Mouse (Mus musculus) fat pad, adult 2 months (tissue): ENCODE data around the gene Olfr281.
"Not testable (repeated sequence)": the region's sequence is repeated elsewhere in the genome, so short reads cannot be mapped to it uniquely, and the experiment has no call there.

Experiments used
- DNase-seq: peaks from one replicate; pipeline ENCODE4 v3.0.0-alpha.2; 2011; ENCODE audit warnings: low read depth, low spot score; ENCODE audit errors: extremely low read depth

The Olfr281 gene

DNA sequence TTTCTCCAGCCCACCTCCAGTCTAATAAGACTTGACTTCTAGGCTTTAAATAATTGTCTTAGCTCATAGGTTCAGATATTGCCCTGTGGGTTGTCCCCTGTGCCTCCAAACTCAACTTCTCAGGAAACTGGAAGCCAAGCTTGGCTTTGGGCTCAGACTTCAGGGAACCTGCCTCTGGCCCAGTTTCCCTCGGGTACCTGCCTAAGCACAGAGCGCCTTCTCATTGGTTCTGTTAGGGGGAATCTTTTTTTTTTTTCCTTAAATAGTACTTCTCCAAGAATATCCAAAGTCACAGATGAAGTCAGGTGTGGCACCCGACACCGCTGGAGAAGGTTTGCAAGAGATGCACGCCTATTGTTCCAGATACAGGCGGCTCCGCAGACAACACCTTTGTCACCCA lies at the start of gene Olfr281:
Olfr281 (plus strand) TSS at position 301 of the 400 bp plus-strand sequence.
- DNase-seq: no peak

DNA sequence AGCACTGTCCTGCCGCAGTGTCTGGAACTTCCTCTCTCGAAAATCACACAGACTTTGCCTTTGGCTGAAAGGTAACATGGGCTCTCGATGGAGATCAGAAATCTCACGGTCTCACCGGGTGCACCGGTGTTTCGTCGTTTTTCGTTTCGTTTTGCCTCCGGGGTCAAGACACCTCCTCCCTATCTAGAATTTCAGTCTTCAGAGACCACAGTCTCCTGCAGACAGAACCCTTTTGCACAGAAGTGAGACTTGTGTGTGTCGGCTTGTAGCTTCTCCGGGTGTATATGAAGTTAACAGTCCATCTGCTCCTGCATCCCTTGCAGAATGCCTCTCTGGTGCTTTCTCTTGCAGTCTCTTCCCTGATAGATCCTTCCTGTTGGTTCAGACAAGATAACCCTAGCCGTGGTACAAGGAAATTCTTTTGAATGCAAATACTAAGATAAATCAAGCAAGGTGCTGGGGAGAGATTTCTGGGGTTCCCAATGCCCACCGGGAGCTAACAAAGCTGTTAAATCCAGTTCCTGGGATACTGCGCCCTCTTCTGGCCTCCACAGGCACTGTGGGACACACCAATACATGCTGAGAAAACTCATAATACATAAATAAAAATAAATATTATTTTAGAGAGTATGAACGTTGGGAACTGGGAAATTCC lies 43.9 kb upstream of the Olfr281 start:
- no peak for DNase-seq

DNA sequence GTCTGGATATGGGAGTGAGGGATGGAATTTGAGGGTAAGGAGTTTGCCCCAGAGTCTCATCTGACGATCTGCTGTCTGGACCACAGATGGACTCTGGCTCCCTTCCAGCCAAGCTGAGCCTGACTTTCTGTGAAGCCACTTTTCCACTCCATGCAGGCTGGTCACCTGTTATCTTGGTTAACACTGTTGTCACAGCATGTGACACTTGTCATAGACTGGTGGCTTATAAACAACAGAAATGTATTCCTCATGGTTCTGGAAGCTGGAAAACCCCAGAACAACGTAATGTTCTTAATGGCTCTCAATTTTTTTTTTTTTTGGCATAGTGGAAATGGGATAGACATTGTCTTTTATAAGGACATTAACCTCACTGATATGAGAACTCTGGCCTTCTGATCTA lies 42.8 kb upstream of the Olfr281 start:
- no peak for DNase-seq

DNA sequence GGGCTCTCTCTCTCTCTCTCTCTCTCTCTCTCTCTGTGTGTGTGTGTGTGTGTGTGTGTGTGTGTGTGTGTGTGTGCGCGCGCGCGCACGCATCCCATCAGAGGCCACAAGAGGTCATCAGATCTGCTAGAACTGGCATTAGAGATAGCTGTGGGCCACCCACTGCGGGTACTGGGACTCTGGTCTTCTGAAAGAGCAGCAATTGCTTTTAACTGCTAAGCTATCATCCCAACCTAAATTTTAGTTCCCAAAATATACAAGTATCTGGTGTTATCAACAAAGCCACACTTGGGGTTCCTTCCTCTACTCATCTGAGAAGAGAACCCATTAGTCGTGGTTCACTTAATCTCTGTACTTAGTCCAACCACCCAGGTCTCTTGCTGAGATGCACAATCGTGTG lies 42.1 kb upstream of the Olfr281 start:
- DNase-seq: no peak

DNA sequence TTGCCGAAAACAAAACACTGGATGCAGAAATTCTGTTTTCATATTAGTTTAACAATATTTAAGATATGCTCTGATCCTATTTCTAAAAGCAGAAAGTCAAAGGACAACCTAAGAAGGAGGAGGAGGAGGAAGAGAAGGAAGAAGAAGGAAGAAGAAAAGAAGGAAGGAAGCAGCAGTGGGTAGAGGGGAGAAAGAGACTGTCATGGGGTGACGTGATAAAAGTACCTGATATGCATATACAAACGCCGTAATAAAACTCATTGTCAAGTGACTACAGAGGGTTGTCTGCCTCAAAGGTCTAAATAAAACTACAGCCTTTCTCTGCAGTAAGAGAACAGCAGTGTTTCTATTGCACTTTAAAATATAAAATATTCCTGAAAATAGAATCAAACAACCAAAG lies 36.4 kb upstream of the Olfr281 start:
- DNase-seq: no peak

DNA sequence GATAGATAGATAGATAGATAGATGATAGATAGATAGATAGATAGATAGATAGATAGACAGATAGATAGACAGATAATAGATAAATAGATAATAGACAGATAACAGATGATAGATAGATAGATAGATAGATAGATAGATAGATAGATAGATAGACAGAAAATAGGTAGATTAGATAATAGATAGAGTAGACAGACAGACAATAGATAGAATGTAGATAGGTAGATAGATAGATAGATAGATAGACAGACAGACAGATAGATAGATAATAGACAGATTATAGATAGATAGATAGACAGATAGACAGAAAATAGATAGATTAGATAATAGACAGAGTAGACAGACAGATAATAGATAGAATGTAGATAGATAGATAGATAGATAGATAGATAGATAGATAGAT lies 35.6 kb upstream of the Olfr281 start:
- DNase-seq: not testable (repeated sequence)

DNA sequence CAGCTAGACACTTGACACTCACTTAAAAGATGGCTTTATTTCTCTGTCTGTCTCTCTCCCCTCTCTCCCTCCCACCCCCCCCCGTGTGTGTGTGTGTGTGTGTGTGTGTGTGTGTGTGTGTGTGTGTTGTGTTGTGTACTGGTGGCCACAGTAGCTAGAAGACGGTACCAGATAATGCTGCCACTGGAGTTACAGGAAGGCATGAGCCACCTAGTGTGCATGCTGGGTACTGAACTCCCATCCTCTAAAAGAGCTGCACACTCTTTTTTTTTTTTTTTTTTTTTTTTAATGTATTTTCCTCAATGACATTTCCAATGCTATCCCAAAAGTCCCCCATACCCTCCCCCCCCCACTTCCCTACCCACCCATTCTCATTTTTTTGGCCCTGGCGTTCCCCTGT lies 35.1 kb upstream of the Olfr281 start:
- not testable (repeated sequence) for DNase-seq

DNA sequence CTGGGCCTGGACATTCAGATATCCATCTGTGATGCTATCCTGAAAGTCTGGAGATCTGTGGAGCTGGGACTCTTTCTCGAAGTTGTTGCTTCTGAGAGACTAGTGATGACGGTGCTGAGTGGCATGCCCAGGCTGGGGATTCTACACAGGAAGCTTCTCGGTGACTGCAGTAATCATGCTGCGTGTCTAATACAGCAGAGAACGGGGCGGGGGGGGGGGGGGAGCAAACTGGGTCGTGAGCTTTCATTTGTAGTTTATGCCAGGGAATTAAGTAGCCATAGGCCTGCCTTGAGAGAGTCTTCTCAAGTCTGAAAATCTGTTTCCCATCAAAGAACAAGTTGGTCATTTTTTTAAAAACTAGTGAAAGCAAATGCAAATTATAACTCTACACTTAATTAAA lies 34.3 kb upstream of the Olfr281 start:
- no peak for DNase-seq

DNA sequence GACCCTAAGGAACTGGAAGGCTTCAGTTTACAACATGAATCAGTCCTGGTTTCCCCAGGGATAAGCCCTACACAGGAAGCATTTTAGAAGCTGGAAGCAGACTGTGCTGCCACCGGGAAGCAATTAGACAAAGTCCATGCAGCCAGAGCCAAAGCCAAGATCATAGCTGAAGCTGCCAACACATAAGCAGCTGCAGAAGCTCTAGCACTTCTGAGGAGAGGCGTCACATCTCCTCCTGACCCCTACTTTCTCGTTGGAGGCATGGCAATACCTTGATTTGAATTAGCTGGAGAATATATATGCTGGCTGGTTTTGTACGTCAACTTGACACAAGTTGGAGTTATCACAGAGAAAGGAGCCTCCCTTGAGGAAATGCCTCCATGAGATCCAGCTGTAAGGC lies 31.5 kb upstream of the Olfr281 start:
- no peak for DNase-seq

DNA sequence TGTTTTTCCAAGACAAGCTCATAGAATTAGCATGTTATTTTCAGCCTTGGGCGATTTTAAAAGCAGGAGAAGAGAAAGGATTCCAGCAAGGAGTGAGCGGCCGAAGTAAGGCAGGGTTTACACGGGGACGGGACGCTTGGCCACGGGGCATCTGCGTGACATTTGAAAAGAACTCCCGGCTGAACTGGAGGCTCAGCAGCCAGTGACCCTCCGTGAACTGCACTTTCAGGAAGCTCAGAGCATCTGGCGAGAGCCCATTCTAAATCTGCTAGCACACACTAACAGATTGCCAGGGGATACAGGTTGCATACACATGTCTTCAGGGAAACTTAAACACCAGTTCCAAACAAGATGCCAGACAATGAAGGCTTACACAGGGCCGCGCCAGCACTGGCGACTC lies 28.1 kb upstream of the Olfr281 start:
- DNase-seq: no peak

DNA sequence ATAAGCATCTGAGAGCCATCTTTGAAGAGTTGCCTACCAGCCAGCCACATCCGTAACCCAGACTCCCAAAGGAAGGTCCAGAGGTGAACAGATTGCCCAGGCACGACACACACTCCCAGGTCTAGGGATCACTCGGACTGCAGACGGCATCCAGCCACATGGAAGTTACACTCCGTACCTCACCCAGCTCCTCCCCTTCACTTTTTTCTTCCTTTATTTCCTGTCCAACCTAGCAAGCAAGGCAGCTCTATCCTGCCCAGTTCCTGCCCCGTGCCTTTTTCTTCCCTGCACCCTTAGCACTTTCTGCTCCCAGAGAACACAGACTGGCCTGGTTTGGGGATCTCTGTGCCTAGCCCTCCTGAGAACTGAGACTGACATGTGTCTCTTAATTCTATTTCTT lies 27.6 kb upstream of the Olfr281 start:
- DNase-seq: no peak

DNA sequence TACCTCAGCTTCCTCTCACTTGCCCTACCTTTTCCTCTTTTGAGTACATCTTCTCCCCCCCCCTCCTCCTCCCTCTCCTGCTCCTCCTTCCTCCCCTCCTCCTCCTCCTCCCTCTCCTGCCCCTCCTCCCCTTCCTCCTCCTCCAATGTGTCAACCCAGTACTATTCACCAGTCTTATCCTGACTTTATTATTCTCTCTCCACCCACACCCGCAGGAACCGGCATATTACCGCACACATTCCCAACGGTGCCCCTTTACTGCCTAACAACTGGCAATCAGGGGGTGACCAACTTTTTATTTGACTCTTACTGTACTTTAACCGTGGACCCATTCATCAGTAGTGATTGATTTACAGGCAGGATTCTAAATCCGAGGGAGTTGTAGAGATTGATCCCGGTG lies 27.2 kb upstream of the Olfr281 start:
- DNase-seq: no peak

DNA sequence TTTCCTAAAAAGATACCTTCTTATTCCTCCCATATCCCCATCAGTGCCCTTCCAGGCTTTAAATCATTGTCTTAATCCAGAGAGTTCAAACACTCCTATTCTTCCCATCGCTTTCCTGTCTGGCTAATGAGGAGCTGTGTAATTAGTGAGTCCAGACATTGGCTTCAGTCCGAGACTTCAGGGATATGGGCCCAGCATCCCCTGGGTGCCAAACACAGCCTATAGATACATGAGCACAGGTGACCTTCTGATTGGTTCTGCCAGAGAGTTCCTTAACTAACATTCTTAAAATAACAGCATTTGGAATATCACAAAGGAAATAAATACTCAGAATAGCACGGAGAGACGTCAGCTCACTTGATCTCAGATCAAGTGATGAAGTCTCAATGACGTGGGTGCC lies 21.5 kb upstream of the Olfr281 start, which contains the start of gene Olfr282:
Olfr282 (plus strand) TSS at position 301 of the 400 bp plus-strand sequence.
- DNase-seq: not testable (repeated sequence)

DNA sequence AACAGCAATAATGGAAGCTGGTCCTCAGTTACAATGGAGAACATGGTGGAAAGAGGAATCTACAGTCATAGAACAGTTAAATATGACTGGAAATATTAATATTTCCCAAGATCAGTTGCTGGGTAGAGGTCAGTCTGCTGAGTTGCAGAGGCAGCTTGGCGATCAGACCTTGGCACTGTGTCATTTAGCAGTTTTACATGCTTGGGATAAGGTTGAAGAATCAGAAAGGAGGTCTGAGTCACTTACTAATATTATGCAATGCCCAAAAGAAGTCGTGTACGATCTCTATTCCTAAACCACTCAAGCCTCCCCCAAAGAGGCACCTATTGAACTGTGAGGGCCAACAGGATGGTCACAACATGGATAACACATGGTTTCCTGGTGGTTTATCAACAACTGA lies 7.8 kb upstream of the Olfr281 start:
- no peak for DNase-seq

DNA sequence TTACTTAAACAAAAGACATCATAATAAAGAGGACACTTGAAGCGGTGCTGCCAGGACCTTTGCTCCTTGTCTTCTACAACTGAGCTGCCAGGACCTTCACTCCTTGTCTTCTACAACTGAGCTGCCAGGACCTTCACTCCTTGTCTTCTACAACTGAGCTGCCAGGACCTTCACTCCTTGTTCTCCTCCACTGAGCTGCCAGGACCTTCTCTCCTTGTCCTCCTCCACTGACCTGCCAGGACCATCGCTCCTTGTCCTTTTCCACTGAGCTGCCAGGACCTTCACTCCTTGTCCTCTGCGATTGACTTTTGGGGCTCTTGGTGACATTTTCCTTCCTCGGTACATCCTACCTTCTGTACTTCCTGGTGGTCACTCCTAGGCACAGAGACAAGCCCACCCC lies 3.9 kb upstream of the Olfr281 start:
- no peak for DNase-seq

DNA sequence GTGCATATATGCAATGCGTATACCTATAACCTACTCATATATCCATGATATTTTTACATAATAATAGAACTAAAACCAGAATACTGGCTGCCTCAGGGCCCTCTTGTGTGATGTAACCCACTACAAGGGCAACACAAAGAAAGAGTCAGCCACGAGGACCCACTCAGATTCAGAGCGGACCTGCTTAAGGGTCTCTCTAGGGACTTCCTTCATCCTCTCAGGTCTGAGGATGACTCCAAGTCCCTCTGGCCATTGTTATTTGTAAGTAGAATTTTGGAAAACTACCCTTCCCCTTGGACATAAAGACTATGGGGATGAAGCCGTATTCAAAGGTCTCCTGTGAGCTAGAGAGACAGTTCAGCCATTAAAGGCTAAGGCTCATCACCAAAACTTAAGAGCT lies 17.2 kb downstream of the Olfr281 start, which contains the start of gene OR5BS1P:
OR5BS1P (plus strand) TSS at position 301 of the 400 bp plus-strand sequence.
- no peak for DNase-seq

DNA sequence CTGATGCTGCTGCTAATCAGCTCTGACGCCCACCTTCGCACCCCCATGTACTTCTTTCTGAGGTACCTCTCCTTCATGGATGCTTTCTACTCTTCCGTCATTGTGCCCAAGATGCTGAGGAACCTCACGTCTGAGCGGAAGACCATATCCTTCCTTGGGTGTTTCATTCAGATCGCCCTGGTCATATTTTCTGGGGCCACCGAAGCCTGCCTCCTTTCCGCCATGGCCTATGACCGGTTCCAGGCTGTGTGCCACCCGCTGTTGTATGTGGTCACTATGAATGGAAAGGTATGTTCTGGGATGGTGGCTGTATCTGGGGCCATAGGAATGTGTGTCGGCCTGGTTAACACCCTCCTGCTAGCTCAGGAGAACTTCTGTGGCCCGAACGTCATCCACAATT lies 19.2 kb downstream of the Olfr281 start:
- no peak for DNase-seq

DNA sequence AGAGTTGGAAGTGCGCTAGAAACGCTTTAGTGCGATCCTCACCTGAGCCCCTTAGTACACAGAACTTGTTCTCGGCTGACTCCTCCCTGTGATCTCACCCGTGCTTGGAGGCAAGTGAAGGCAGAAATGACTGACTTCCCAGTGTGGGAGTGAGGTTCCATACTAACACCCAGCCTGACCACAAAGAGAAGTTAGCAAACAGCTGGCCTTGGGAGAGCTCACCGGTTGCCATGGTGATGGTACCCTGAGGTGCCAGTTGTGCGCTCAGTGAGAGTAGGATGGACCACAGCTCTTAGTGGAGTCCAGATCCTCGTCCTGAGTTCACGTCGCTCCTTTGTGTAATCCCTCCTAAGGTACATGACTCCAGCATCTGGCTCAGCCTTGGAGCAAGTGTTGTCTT lies 22.6 kb downstream of the Olfr281 start:
- no peak for DNase-seq

DNA sequence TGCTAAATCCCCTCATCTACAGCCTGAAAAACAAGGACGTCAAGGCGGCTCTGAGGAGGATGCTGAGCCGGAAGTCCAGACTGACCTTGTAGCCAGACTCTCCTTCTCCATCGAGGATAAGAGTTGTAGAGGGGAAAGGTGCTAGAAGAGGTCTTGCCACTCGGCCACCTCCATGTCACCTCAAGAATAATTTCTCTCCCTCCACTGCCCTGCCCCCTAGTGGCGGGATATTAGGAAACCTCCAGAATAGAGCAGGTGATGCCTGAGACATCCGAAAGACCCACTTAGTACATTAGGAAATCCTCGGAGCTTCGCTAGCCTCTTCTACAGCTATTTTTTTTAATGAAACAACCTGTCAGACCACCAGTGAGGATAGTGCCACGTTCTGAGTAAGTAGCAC lies 23.0 kb downstream of the Olfr281 start:
- no peak for DNase-seq

DNA sequence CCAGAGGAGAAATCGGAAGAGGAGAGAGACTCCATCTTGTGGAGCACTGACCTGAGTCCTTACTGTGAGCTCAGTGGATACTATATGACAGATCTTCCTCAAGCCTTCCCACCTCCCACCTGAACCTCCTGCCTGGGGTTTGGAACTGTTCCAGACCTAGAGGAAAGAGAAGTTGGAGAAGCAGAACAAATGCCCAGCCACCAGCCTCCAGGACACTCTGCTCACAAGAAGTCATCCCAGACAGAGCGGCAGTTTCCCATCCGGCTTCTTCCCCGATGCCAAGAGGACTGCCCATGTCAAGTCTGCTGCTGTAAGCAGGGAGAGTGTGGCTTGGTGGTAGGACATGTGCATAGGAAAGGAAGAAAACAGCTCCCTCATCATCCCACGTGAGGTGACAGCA lies 23.9 kb downstream of the Olfr281 start:
- no peak for DNase-seq

DNA sequence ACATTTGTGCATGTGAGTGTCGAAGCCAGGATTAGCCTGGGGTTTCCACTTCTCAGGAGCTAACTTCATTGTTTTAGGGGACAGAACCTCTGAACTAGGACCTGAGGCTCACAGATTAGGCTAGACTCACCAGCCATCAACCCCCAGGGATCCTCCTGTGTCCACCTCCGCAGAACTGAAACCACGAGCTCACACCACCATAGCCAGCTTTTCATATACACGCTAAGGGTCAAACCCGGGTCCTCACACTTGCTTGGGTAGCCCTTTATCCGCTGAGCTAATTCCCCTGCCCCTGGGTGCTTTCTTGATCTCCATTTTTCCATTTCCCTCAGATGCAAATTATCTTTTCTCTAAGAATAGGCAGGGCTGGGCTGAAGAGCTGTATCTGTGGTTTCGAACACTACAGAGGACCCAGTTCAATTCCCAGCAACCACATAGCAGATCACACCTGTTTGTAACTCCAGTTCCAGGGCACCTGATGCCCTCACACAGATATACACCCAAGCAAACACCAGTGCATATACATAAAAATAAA lies 27.2 kb downstream of the Olfr281 start:
- no peak for DNase-seq

DNA sequence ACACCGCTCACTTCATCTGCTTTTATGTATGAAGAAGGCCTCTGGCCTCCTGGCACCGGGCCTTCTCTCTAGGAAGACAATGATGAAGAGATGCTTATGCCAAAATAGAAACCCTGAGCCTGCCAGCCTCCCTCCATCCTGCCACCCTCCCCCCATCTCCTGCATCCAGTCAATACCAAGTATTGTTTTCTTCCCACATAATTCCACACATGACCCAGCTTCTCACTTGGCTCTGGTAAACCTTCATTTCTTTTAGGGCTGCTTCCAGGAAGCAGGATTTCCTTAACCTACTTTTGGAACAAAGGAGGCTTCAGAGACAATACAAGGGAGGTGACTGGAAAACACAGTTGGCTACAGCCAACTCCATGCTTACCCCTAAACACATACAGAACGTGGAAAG lies 30.3 kb downstream of the Olfr281 start, which contains the start of gene Lalba:
Lalba (minus strand) TSS at position 21 of the 400 bp plus-strand sequence.
- DNase-seq: no peak
